Mouse (Mus musculus): ENCODE measurements around the gene Zbtb16.

Zbtb16 gene

DNA sequence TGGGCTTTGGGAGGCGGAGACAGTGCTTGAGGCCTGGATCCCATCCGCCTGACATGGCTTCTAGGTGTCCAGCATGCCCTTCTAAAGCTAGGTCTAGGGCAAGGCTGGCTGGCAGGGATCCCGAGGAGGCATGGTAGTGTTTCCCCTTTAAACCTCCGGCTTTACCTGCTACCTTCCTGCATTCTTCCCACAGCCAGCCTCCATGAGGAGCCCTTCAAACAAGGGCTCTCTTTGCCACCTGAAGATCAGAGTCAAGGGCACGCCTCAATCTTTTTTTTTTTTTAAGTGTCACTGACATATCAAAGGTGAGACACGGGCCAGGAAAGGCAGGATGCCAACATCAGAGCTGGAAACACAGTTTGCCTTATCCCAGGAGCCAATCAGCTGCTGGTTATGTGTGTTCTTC, 128.2 kb downstream of the Zbtb16 start:
- DNase-seq (ENCODE audit: low spot score): no peak

DNA sequence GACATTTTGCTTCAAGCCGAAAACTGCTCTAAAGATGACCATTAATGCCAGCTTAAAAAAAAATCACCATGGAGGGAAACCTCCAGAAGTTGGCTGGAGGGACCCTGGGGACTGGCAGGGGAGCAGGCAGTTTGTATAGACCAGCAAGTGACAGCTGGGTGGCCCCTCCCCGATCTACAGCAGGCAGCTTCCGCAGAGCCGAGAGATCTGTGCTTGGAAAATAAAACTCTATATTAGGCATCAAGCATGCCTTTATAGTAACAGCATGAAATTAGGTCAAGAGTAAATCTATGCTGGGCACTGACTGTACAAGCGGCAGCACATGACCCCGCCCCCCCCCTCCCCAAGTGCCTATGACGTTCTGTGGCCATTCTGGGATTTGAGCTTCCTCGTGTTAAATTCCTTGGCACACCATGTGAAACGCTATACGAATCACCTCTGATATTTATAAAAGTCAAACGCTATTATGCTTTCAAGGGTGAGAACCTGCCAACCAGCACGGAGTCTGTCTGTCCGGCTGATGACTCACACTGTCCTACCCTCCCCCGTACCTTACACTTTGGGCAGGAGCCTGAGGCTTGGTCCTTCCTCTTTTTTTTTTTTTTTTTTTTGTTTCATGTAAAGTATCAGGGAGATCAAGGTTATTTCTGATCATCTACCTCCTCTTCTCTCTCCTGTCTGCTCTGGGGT, 128.7 kb downstream of the Zbtb16 start:
- no peak for DNase-seq (ENCODE audit: low spot score)

DNA sequence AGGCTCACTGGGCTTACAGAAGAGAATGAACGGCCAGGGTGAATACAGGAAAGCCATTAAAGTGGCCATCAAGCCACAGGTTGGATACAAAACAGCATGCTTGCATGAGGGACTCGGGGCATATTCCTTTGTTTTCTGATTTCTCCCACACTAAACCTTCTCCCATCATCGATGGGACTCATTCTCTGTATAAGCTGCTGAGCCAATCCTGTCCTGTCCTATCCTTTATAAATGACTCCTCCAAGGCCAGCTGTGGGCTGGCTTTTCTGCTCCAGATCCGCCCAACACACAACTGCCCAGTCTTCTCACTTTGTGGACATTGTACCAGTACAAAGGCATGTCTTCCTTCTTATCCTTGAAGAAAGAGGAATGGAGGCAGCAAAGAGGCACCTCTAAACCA, 134.7 kb downstream of the Zbtb16 start:
- DNase-seq (ENCODE audit: low spot score): no peak

DNA sequence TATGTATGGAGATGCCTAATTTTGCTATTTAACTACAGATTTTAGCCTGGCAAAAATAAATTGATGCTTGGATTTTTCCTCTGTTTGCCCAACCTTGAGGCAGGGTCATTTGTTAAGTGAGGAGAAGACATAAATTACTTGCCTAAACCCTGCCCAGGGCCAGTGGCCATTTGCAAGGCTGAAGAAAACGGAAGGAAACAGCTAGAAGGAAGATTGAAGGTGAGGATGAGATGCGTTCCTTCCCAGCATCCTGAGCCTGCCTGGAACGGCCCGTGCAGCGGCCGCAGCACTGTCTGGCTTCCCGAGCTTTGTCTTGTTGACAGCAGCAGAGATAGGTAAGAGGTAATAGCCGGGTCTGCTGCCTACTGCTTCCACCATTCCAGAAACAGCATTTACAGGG, 135.2 kb downstream of the Zbtb16 start:
- DNase-seq (ENCODE audit: low spot score): no peak

DNA sequence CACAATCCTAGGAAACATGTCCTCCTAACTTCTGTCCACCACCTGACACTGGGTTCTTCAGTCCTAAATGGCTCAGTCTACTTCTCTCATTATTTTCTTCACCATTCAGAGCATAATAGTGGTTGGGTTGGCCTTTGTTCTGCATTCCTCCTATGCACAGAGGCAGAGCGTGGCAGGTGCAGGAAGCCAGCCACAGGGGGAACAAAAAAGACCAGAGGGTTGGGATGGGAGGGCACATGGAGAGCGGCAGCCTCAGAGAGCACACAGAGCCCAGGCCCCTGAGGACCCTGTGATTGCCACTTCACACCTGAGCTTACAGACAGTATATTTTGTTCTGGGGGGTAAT, 138.6 kb downstream of the Zbtb16 start:
- peak; percentile 56 for DNase-seq (ENCODE audit: low spot score)

DNA sequence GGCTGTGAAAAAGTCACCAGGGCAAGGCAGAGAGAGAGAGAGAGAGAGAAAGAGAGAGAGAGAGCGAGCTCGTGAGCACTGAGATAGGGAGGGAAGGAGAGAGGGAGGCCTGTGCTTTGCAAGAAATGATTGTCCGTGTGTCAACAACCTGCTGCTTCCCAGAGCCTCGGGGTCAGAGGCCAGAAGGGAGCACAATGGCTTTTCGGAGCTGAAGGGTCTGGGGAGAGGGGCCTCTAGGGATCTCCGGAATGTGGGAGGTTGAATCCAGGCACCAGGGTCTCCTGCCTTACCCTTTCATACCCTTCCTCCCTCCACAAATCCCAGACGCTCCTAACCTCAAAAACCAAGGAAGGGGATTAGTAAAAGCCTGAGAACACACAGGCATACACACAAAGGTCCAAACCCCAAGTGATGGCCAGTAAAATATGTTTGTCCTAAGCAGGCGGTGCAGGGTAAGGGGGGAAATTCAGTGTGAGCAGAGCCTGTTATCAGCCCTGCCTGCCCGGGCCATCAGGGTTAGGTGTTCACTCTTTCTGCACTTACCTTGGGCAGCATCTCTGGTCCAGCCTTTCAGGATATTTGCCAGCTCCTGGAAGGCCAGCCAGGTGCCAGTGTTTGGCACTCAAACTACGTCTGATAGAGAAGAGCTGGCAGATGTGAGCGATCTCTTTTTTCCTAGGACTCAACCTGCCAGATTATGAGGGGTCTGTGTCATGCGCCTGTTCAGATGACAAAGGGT, 139.1 kb downstream of the Zbtb16 start:
- DNase-seq (ENCODE audit: low spot score): peak; percentile 92

DNA sequence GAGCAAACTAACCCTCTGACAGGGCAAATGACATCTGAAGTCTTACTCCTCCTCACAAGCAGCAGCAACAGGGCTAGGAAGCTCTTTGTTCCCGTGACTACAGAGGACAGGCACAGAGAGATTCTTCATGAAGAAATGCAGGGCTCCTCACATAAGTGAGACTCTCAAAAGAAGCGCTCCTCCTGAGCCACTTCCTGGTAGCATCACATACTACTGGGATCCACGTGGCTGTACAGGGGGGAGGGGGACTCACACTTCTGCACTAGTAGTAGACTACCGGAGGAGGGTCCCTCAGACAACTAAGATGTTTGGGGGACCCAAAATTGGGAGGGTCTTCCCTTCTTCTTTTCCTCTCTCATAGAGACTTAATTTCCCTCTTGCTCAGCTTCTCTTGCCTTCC, 139.7 kb downstream of the Zbtb16 start:
- no peak for DNase-seq (ENCODE audit: low spot score)

DNA sequence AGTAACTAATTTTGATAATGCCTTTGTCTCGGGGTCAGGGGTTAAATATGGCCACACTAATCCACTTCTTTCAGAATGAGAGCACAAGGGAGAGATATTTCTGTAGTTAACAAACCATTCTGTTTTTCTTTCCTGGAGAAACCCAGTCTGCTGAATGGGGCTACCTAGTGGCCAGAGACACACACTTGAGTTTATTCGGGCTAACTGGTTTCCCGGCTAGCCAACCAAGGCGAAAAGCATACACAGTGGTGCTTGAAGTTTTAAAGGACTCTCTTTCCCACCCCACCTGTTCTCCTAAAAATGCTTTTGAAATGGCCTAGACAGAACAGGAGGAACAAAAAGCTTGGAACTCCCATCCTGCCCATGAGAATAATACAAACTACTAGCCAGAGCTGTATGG, 140.2 kb downstream of the Zbtb16 start:
- no peak for DNase-seq (ENCODE audit: low spot score)

DNA sequence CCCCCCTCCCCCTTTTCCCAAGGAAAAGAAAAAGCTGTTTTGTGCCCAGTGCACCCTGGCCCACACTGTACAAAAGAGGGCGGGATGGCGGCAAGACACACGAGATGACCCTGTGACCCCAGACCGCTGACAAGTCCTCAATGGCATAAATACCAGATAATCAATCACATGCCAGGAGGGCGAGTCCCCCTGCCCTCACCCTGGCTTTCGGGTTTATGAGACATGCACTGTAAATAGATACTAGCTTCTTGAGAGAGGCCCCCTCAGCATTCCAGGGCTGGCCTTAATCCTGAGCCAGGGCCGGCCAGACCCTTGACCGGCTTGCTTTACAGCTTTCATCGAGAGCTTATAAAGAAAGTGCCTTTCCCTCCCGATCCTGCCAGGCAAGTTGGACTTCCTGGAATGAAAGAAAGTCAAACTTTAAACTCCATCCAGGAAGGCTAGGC, 141.4 kb downstream of the Zbtb16 start:
- DNase-seq (ENCODE audit: low spot score): peak; percentile 93

DNA sequence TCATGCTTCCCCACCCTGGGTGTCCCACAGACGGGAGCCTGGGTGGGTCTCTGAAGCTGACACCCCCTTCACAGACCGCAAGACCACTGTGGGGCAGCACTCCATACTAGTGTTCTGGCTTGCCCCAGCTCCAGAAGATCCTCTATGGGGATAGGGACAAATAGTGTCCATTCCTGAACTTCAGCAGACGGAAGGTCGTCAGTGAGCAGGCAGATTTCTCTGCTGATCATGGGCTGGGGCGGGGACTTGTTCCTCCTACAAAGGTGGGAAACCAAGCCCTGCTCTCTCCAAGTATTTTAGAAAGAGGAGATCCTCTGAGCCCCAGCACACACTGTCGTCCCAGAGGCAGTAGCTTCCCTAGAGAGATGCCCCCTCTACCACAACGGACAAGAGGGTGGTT, 142.3 kb downstream of the Zbtb16 start:
- DNase-seq (ENCODE audit: low spot score): no peak

DNA sequence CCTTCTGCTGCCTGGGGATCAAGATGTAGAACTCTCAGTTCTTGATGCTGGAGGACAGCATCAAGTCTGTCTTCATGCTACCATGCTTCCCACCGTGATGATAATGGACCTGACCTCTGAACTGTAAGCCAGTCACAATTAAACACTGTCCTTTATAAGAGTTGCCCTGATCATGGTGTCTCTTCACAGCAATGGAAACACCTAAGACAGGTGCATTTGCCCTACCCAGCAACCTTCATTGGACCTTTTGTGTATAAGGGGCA, 146.4 kb downstream of the Zbtb16 start:
- DNase-seq (ENCODE audit: low spot score): no peak

DNA sequence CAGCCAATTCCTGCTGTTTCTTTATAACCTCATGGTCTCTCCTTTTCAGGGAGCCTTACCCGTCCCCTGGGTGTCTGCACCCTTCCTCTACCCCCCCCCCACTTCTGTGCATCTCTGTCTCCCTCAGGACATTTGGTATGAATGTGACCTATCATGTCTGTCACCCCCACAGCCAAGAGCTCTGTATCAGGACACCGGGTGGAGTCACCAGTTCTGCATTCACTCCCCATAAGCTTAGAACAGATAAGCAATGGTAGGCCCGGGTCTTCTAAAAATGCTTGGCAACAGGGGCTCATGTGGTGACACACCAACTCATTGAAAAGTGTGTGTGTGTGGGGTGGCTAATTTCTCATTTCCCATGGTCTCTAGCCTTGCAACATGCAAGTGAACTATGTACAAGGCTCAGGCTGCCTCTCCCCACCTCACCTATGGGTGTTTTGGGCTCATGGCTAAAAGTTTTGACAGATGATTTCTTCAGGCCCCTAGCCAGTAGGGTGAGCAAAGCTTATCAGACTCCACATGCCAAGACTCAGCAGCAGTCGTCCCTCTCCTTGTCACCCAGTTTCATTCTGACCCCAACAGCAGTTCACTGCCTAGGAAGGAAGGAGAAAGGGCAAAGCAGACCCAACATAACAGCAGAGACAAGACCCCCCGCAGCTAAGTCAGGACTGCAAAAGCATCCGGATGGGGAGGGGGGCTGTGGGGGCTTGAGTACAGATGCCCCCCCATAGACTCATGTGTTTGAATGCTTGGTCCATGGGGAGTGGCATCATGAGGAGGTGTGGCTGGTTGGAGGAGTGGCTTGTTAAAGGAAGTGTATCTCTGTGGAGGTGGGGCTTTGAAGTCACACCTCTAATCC, 146.9 kb downstream of the Zbtb16 start:
- no peak for DNase-seq (ENCODE audit: low spot score)

DNA sequence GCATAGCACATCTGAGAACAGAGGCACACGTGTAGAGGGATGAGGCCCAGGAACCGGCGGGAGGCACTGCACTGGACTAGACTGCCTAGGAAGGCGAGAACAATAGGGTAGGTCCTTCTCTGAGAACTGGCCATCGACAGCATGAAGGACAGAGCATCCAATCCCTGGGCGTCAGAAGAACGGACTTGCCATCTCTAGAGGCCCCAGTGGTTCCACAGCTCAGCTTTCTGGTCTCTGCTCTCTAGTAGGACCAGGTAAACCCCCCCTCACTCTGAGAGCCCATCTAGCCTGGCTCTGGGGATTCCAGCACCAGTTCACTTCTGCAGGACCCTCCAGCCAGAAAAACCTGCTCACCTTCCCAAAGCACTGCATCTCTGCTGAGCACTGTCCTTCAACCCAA, 148.1 kb downstream of the Zbtb16 start:
- DNase-seq (ENCODE audit: low spot score): no peak

DNA sequence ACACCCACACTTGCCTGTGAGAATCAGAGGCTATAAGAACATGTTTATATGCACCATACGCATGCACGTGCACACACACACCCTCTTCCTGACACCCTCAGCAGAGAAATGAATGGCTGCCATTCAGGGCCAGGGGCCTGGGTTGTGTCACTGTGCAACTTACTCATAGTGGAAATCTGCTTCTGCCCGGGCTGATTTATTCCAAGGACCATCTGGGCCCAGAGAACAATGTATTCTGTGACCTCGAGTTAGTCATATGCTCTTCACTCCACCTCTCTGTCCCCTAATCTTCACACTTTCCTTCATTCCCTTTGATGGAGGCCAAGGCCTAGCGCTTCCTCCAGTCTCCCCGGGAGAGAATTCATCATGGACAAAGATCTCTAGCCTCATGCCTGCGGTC, 150.3 kb downstream of the Zbtb16 start:
- no peak for DNase-seq (ENCODE audit: low spot score)

DNA sequence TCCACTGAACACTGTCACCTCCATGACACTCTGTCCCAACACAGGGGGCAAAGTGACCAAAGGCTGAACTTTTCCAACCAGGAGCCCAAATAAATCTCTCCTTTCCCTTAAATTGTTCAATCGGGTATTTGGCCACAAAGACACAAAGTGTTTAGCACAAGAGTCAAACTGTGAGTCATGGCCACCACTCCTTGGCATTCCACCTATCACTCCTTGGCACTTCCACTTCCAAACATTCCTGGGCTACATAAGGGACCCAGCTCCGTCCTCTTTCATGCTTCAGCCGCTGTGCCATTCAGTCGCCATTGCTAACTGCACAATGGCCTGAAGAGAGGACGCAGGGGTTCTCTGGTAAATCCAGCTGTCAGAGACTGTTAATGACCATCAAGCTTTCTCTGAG, 151.9 kb downstream of the Zbtb16 start:
- DNase-seq (ENCODE audit: low spot score): no peak

DNA sequence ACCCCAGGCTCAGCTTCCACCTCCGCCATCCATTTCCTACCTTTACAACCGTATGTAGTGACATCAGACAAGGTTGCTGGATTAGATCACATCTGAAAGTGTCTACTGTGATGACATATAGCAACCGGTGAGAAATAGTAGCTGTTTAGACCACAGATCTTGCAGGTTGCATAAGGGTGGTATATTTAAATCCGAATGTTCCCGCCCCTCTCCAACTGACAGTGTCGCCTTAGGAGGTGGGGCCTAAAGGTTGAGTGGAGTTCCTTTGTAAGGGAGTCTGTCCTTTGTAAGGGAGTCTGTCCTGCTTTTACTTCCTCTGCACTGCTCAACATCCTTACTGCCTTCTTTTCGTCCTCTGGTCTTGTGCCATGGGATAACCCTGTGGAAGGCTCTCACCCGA, 154.8 kb downstream of the Zbtb16 start:
- DNase-seq (ENCODE audit: low spot score): no peak

DNA sequence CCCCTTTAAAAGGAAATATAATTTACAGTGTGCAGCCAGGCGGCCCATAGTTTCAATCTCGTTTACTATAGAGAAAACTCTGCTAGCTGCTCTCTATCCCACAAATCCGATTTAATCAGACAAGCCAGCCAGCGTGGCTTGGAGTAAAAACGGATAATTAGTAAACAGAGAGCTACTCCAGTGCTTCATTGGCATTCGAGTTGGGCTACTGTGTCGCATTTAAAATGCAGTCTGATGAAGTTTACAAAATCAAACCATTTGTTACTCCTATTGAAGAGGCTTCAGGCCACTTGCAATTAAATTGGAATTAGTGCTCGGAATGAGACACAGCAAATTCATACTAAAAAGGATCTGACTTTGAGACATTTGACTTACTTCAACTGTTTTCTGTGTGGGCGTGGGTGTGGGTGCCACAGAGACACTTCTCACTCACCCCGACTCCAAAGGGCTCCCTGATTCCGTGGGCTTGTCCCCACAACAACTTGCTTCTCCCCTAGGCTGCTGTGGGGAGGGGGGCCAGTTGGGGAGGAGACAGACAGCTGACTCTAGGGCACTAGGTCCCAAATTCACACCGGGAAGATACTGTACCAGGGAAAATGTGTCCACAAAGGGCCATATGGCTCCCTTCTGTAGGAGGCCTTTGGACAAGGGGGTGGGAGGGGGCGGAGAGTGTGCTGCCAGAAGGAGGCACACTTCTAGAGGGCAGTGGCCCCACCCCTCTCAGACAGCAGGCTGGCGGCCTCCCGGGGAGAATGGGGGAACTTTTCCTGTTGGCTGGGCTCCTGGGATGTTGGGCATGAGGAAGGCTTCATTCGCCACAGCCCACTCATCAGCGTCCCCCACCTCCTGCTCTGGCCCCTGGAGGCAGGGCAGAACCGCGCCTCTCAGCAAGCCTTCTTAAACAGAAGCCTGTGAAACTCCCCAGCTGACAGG, 157.3 kb downstream of the Zbtb16 start:
- DNase-seq (ENCODE audit: low spot score): peak; percentile 55

DNA sequence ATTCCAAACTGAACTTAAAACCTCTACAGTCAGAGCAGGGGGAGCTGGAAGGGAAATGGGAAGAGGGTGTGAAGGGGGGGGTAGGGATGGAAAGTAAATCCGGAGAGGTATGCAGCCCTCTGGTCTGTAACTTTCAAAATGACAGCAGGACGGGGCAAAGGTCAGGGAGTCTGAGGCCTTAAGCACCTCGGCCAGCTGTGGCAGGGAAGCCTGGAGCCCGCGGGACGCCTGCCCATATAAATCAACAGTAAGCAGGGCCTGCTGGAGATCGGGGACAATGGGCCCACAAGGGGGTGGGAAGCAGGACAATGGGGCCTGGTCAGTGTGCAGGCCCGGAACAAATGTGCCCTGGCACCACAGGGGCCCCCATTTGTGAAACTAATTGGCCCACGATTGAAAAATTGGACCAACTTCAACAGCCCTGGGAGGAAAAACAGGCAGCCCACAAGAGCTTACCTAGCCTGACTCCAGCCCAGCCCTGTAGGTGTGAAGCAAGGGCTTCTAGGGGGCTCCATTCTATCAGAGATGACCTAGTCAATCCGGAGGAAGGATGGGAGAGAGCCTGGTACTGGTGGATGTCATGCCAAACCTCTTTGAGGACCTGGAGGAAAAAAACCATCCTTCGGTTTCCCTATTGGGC, 160.8 kb downstream of the Zbtb16 start:
- DNase-seq (ENCODE audit: low spot score): peak; percentile 95

DNA sequence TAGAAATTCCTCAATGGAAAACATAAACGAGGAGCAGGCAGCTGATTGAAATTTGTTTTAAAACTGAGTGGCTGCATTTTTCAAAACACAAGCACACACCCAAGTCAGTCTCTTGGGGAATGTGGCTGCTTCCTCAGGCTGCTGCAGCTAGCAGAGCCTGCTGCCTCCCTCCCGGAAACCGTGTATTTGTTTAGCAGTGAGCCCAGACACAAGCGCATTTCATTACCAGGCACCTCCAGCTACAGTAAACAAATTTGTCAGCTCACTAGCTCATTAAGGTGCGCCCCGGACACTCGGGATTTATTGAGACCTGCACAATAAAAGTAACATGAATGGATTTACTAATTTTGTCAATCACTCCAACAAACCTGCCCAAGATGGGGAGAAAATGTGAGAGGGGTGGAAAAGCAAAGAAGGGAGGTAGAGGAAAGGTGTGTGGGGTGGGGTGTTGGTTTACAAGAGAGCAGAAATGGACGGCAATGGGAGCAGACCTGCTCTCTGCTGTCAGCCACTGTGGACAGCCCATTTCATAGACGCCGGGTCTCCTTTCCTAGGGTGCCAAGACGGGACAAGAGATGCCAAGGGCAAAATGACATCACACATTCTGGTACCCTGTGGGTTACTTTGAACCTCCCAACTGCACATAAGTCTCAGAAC, 161.5 kb downstream of the Zbtb16 start:
- peak; percentile 62 for DNase-seq (ENCODE audit: low spot score)

DNA sequence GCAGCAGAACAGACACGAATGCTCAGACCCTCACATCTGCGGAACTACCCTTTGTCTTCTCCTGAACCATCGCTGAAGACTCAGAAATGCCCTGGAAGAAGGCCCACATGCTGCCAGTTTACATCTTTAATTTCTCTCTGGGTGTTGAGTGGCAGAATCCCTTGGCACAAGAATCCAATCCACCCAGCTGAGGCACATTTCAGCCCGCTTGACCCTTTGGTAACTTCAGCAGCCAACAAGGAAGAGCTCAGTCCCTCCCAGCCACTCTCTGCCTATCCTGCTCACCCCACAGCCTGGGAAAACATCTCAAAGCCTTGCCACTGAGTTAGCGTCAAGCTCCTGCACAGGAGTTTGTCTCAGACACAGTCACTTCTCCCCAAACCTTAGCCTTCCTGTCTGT, 162.2 kb downstream of the Zbtb16 start:
- DNase-seq (ENCODE audit: low spot score): no peak

DNA sequence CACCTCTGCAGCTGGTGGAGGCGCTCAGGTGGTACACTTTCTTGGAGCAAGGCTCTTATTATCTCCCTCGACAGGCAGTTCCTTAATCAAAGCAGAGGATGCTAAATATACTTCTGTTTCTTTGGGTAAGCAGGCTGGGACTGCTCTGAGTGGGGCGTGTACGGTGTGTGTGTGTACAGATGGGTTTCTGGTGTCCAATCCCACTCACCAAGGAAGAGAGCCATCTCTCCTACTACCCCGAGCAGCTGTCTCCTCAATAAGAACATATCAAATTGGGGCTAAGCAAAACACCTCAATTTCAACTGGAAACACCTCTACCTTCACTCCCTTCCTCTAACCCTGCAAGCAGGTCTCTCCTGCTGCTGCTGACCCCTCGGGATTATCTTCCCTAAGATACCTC, 162.8 kb downstream of the Zbtb16 start:
- no peak for DNase-seq (ENCODE audit: low spot score)

Measured in embryo, embryonic 10 days (tissue).